Mouse (Mus musculus): ENCODE measurements around the gene Sh3rf1. TPM values are rescaled to one million over a fixed set of nuclear protein-coding genes. Genes with fewer than 3 reads are reported as not detected.
A peak's percentile ranks its signal among the peaks of the same experiment; 100 is the strongest.
"Not testable (repeated sequence)": the region's sequence is repeated elsewhere in the genome, so short reads cannot be mapped to it uniquely, and the experiment has no call there.

The Sh3rf1 gene
- polyA plus RNA-seq, 1 experiment from 2014 or later = 6.5 TPM

- Histone ChIP-seq H3K9ac (no peak overlapping the region), H3K27me3 (replicated peaks) (no peaks in the 10 kb centered on the region), H3K4me1 (replicated peaks) (peaks cover 8% of the 10 kb centered on the region), H3K4me3 (no peak overlapping the region), H3K9me3 (replicated peaks) (no peaks in the 10 kb centered on the region), H3K27ac (ENCODE audit: poor library complexity, severe bottlenecking) (no peak overlapping the region), H3K4me2 (no peak overlapping the region), H3K36me3 (no peaks in the 10 kb centered on the region)
- no peak for ATAC-seq (ENCODE audit: insufficient number of reproducible peaks, low FRiP score)
- WGBS = 44% methylated on average over 6 of the region's 6 CpGs
Measured at GRCm38 (mm10) chr8:61403266-61404177, 179.8 kb downstream of the Sh3rf1 start.

GRCm38 (mm10) chr8:61404178-61404560 is 180.5 kb downstream of the Sh3rf1 start:
- no peaks in the 10 kb centered on the region for H3K27me3 ChIP-seq (replicated peaks)
- H3K4me3 ChIP-seq = no peak overlapping the region
- H3K9me3 ChIP-seq (replicated peaks) = no peaks in the 10 kb centered on the region
- H3K27ac ChIP-seq (ENCODE audit: poor library complexity, severe bottlenecking) = no peak overlapping the region
- H3K9ac ChIP-seq = no peak overlapping the region
- no peak overlapping the region for H3K4me2 ChIP-seq
- no peaks in the 10 kb centered on the region for H3K36me3 ChIP-seq
- ATAC-seq (ENCODE audit: insufficient number of reproducible peaks, low FRiP score) = no peak
- whole genome bisulfite sequencing = 52% methylated on average over 3 of the region's 3 CpGs
- H3K4me1 ChIP-seq (replicated peaks) = peaks cover 8% of the 10 kb centered on the region

- Histone ChIP-seq H3K36me3 (no peaks in the 10 kb centered on the region), H3K9me3 (replicated peaks) (no peaks in the 10 kb centered on the region), H3K9ac (no peak overlapping the region), H3K4me3 (no peak overlapping the region), H3K27me3 (replicated peaks) (no peaks in the 10 kb centered on the region), H3K4me1 (replicated peaks) (0 out of 2 replicates have a peak, but pooled peaks cover 3% of the 10 kb centered on the region), H3K27ac (ENCODE audit: poor library complexity, severe bottlenecking) (no peak overlapping the region), H3K4me2 (no peak overlapping the region)
- ATAC-seq (ENCODE audit: insufficient number of reproducible peaks, low FRiP score) = no peak
- WGBS = 89% methylated on average over 4 of the region's 4 CpGs
Measured at GRCm38 (mm10) chr8:61409081-61409480, 185.4 kb downstream of the Sh3rf1 start.

GRCm38 (mm10) chr8:61409712-61410111 is 186.0 kb downstream of the Sh3rf1 start:
- not testable (repeated sequence) for H3K4me3 ChIP-seq; H3K36me3 ChIP-seq; H3K4me2 ChIP-seq; H3K27ac ChIP-seq (ENCODE audit: poor library complexity, severe bottlenecking); ATAC-seq (ENCODE audit: insufficient number of reproducible peaks, low FRiP score); H3K27me3 ChIP-seq (replicated peaks); H3K9ac ChIP-seq; H3K9me3 ChIP-seq (replicated peaks); H3K4me1 ChIP-seq (replicated peaks)
- WGBS = 81% methylated on average over 5 of the region's 5 CpGs

- WGBS = 84% methylated on average over 3 of the region's 3 CpGs
- Histone ChIP-seq H3K27me3 (replicated peaks) (no peaks in the 10 kb centered on the region), H3K9ac (no peak overlapping the region), H3K4me1 (replicated peaks) (peaks cover 12% of the 10 kb centered on the region; the same call in 1 of the 2 replicates), H3K36me3 (no peaks in the 10 kb centered on the region), H3K4me2 (no peak overlapping the region), H3K27ac (ENCODE audit: poor library complexity, severe bottlenecking) (no peak overlapping the region), H3K4me3 (no peak overlapping the region), H3K9me3 (replicated peaks) (no peaks in the 10 kb centered on the region)
- ATAC-seq (ENCODE audit: insufficient number of reproducible peaks, low FRiP score) = no peak
Measured at GRCm38 (mm10) chr8:61419521-61419920, 195.8 kb downstream of the Sh3rf1 start.

- 11% methylated on average over 6 of the region's 6 CpGs for WGBS
- Histone ChIP-seq H3K9ac (no peak overlapping the region), H3K9me3 (replicated peaks) (no peaks in the 10 kb centered on the region), H3K4me2 (no peak overlapping the region), H3K36me3 (no peaks in the 10 kb centered on the region), H3K27me3 (replicated peaks) (no peaks in the 10 kb centered on the region), H3K4me3 (no peak overlapping the region), H3K27ac (ENCODE audit: poor library complexity, severe bottlenecking) (peak overlapping the region; percentile 26), H3K4me1 (replicated peaks) (peaks cover 12% of the 10 kb centered on the region; the same call in 1 of the 2 replicates)
- ATAC-seq (ENCODE audit: insufficient number of reproducible peaks, low FRiP score) = peak; percentile 83
Measured at GRCm38 (mm10) chr8:61420166-61420565, 196.5 kb downstream of the Sh3rf1 start.

- Histone ChIP-seq H3K9me3 (replicated peaks) (no peaks in the 10 kb centered on the region), H3K27me3 (replicated peaks) (no peaks in the 10 kb centered on the region)
- 77% methylated on average over 11 of the region's 11 CpGs for WGBS
Measured at GRCm38 (mm10) chr8:61421606-61422005, 197.9 kb downstream of the Sh3rf1 start.

GRCm38 (mm10) chr8:61425125-61425524 is 201.5 kb downstream of the Sh3rf1 start:
- ATAC-seq (ENCODE audit: insufficient number of reproducible peaks, low FRiP score) = no peak
- no peak overlapping the region for H3K4me2 ChIP-seq
- no peak overlapping the region for H3K9ac ChIP-seq
- H3K4me3 ChIP-seq = no peak overlapping the region
- no peaks in the 10 kb centered on the region for H3K9me3 ChIP-seq (replicated peaks)
- no peaks in the 10 kb centered on the region for H3K36me3 ChIP-seq
- no peak overlapping the region for H3K27ac ChIP-seq (ENCODE audit: poor library complexity, severe bottlenecking)
- H3K4me1 ChIP-seq (replicated peaks) = peaks cover 16% of the 10 kb centered on the region; the same call in 1 of the 2 replicates
- no peaks in the 10 kb centered on the region for H3K27me3 ChIP-seq (replicated peaks)

More at GRCm38 (mm10) chr8:61421606-61422005, 197.9 kb downstream of the Sh3rf1 start:
- no peak overlapping the region for H3K9ac ChIP-seq
- ATAC-seq (ENCODE audit: insufficient number of reproducible peaks, low FRiP score) = no peak
- H3K27ac ChIP-seq (ENCODE audit: poor library complexity, severe bottlenecking) = no peak overlapping the region
- H3K4me1 ChIP-seq (replicated peaks) = peaks cover 12% of the 10 kb centered on the region; the same call in 1 of the 2 replicates
- no peak overlapping the region for H3K4me3 ChIP-seq
- H3K36me3 ChIP-seq = no peaks in the 10 kb centered on the region
- no peak overlapping the region for H3K4me2 ChIP-seq

- H3K27ac ChIP-seq (ENCODE audit: poor library complexity, severe bottlenecking) = no peak overlapping the region
- no peaks in the 10 kb centered on the region for H3K36me3 ChIP-seq
- H3K4me1 ChIP-seq (replicated peaks) = peaks cover 7% of the 10 kb centered on the region; the same call in 1 of the 2 replicates
- no peaks in the 10 kb centered on the region for H3K27me3 ChIP-seq (replicated peaks)
- H3K4me2 ChIP-seq = no peak overlapping the region
- 69% methylated on average over 5 of the region's 5 CpGs for WGBS
- ATAC-seq (ENCODE audit: insufficient number of reproducible peaks, low FRiP score) = no peak
- H3K9me3 ChIP-seq (replicated peaks) = no peaks in the 10 kb centered on the region
- H3K9ac ChIP-seq = no peak overlapping the region
- no peak overlapping the region for H3K4me3 ChIP-seq
Measured at GRCm38 (mm10) chr8:61426072-61426471, 202.4 kb downstream of the Sh3rf1 start.

- H3K4me3 ChIP-seq = no peak overlapping the region
- no peak for ATAC-seq (ENCODE audit: insufficient number of reproducible peaks, low FRiP score)
- 58% methylated on average over 5 of the region's 5 CpGs for WGBS
- no peak overlapping the region for H3K27ac ChIP-seq (ENCODE audit: poor library complexity, severe bottlenecking)
- peaks cover 5% of the 10 kb centered on the region; the same call in 1 of the 2 replicates for H3K4me1 ChIP-seq (replicated peaks)
- H3K36me3 ChIP-seq = no peaks in the 10 kb centered on the region
- H3K9me3 ChIP-seq (replicated peaks) = no peaks in the 10 kb centered on the region
- H3K27me3 ChIP-seq (replicated peaks) = no peaks in the 10 kb centered on the region
- H3K4me2 ChIP-seq = no peak overlapping the region
- H3K9ac ChIP-seq = no peak overlapping the region
Measured at GRCm38 (mm10) chr8:61426671-61427070, 203.0 kb downstream of the Sh3rf1 start.

GRCm38 (mm10) chr8:61427916-61428681 is 204.4 kb downstream of the Sh3rf1 start:
- no peak overlapping the region for H3K4me3 ChIP-seq
- H3K27ac ChIP-seq (ENCODE audit: poor library complexity, severe bottlenecking) = no peak overlapping the region
- H3K36me3 ChIP-seq = no peaks in the 10 kb centered on the region
- H3K9me3 ChIP-seq (replicated peaks) = no peaks in the 10 kb centered on the region
- no peak overlapping the region for H3K9ac ChIP-seq
- no peaks in the 10 kb centered on the region for H3K27me3 ChIP-seq (replicated peaks)
- no peak overlapping the region for H3K4me2 ChIP-seq
- WGBS = 71% methylated on average over 8 of the region's 8 CpGs
- no peak for ATAC-seq (ENCODE audit: insufficient number of reproducible peaks, low FRiP score)
- peaks cover 4% of the 10 kb centered on the region; the same call in 1 of the 2 replicates for H3K4me1 ChIP-seq (replicated peaks)
